Mouse (Mus musculus) forebrain, embryonic 14.5 days (tissue): ENCODE data around the gene Ppp3ca. TPM values are rescaled to one million over a fixed set of nuclear protein-coding genes. Genes with fewer than 3 reads are reported as not detected.

ENCODE experiments used
- ATAC-seq: fragments of 200-750 bp; cut with Nextera tagmentation; 2 replicates; pipeline ENCODE4 v1.8.0; 2017; ENCODE audit warnings: mild to moderate bottlenecking, moderate library complexity
- DNase-seq: peaks from one replicate; pipeline ENCODE4 v3.0.0-alpha.2; 2015; ENCODE audit warnings: low spot score
- H3K27ac ChIP-seq: fragments of 300-500 bp; sonication (generic); 2 replicates; pipeline ENCODE4 v1.5.1; 2014; ENCODE audit warnings: low read depth, mild to moderate bottlenecking, control low read depth, low read length, moderate library complexity
- H3K27me3 ChIP-seq: fragments of 300-500 bp; sonication (generic); replicated peaks from 2 replicates; pipeline ENCODE4 v1.6.1; 2014; ENCODE audit warnings: low read length, control low read depth, mixed read lengths; ENCODE audit not compliant: control insufficient read depth, insufficient read depth
- H3K36me3 ChIP-seq: fragments of 300-500 bp; sonication (generic); 2 replicates; pipeline ENCODE4 v1.6.1; 2014; ENCODE audit warnings: low read length, control low read depth; ENCODE audit not compliant: control insufficient read depth, insufficient read depth
- H3K4me1 ChIP-seq: fragments of 300-500 bp; sonication (generic); 2 replicates; pipeline ENCODE4 v1.6.1; 2014; ENCODE audit warnings: antibody characterized with exemption, low read length, control low read depth; ENCODE audit not compliant: control insufficient read depth, insufficient read depth
- H3K4me2 ChIP-seq: fragments of 300-500 bp; sonication (generic); 2 replicates; pipeline ENCODE4 v1.6.1; 2014; ENCODE audit warnings: mild to moderate bottlenecking, control low read depth, low read length
- H3K4me3 ChIP-seq: fragments of 300-500 bp; sonication (generic); 2 replicates; pipeline ENCODE4 v1.5.1; 2014; ENCODE audit warnings: low read depth, low read length, control low read depth
- H3K9ac ChIP-seq: fragments of 300-500 bp; sonication (generic); 2 replicates; pipeline ENCODE4 v1.6.1; 2014; ENCODE audit warnings: mild to moderate bottlenecking, low read length, control low read depth, moderate library complexity
- H3K9me3 ChIP-seq: fragments of 300-500 bp; sonication (generic); replicated peaks from 2 replicates; pipeline ENCODE4 v1.6.1; 2016; ENCODE audit warnings: low read length, control low read depth, mixed read lengths; ENCODE audit not compliant: control insufficient read depth
- WGBS: fragments of 180-500 bp; shearing (Covaris S2); extraction: QIAGEN DNeasy Blood & Tissue Kit; methylation state at CpG from one replicate; pipeline ENCODE4 v1.1.7; 2014; 5-methylcytosine and 5-hydroxymethylcytosine counted together
- polyA plus RNA-seq: library from polyadenylated mRNA; unstranded; fragments of >200 nt; fragmentation: Nextera tagmentation; extraction: Ambion mirVana; gene quantifications from 2 replicates; pipeline ENCODE4 v1.2.1, GENCODE M21; 2014

The Ppp3ca gene
- polyA plus RNA-seq, 1 experiment from 2014 or later: 84.4 TPM

DNA sequence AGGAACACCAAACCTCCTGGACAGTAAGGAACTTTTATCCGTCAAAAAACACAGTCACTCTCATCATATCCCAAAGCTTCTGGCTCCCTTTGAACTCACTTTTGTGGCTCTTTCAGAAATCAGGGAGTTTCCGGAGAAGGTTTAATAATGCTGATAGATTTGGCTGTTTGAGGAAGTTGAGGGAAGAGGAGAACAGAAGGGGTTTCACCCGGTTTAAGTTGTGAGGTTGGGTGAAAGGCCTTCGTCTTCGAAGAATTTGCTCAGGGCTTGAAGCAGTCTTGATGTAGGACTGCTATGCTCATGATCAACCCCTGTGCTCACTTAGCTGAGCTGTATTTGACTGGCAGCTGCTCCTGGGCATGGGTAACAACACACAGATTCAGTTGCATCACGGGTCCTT lies 86.2 kb downstream of the Ppp3ca start:
- WGBS: 94% methylated on average over 6 of the region's 6 CpGs
- no peaks in the 10 kb centered on the region for H3K27me3 ChIP-seq
- no peak overlapping the region for H3K4me3 ChIP-seq
- ATAC-seq: no peak
- H3K27ac ChIP-seq: no peak overlapping the region
- no peaks in the 10 kb centered on the region for H3K9me3 ChIP-seq
- no peak overlapping the region for H3K4me2 ChIP-seq
- DNase-seq: no peak
- H3K36me3 ChIP-seq: no peaks in the 10 kb centered on the region
- peaks cover 8% of the 10 kb centered on the region; the same call in 1 of the 2 replicates for H3K4me1 ChIP-seq
- H3K9ac ChIP-seq: no peak overlapping the region

DNA sequence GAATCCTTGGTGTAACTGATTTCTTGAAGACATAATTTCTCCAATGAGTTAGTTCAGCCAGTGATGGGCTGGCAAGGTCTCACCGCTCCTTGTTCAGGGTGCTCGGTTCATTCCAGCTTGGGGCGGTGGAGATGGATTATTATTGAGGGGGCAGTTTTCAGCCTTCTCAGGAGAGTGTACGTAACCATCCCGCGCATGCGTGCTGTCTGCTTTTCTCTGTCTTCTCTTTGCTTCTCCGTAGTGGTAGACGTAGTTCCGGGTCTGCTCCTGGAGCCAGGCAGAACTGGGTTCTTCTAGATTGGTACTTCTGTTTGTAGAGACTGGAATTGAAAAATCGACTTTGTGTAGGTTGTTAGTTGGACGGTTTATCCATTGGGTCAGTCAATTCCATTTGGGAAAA lies 89.5 kb downstream of the Ppp3ca start:
- DNase-seq (no peak), ATAC-seq (no peak)
- no peaks in the 10 kb centered on the region for H3K27me3 ChIP-seq
- no peak overlapping the region for H3K27ac ChIP-seq
- no peak overlapping the region for H3K9ac ChIP-seq
- no peak overlapping the region for H3K4me3 ChIP-seq
- no peaks in the 10 kb centered on the region for H3K36me3 ChIP-seq
- H3K9me3 ChIP-seq: no peaks in the 10 kb centered on the region
- WGBS: 98% methylated on average over 12 of the region's 12 CpGs
- H3K4me2 ChIP-seq: no peak overlapping the region
- H3K4me1 ChIP-seq: peaks cover under 1% of the 10 kb centered on the region

DNA sequence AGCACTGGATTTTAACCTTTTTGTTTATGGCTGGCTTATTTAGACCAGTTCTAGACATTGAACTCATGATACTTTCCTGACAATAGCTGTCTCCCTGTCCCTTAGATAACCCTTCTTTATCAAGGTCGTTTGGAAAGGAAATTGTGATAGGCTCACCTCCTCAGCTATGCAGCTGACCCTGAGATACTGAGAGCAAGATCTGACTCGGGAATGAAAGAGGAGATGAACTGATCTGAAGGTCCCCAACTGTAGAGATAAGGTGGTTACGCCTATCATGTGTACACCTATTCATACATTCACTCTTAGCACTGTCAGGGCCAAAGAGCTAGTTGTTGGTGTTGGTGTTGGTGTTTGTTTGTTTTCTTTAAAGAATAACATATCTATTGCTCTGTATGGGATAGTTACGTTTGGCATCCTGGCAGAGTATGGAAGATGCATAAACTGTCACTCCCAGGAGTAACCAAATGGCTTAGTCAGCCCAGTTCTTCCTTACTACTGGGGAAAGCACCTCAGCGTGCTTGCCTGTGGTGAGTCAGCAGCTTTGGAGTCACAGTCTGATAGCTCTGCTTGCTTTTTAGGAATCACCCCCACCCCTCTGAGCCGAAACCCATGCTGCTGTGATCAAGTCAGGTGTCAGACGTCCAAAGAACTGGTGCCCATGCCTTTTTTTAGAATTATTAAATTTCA lies 91.5 kb downstream of the Ppp3ca start:
- no peak overlapping the region for H3K27ac ChIP-seq
- DNase-seq: no peak
- no peak overlapping the region for H3K4me3 ChIP-seq
- H3K9me3 ChIP-seq: no peaks in the 10 kb centered on the region
- H3K4me2 ChIP-seq: no peak overlapping the region
- peaks cover 13% of the 10 kb centered on the region for H3K4me1 ChIP-seq
- no peaks in the 10 kb centered on the region for H3K27me3 ChIP-seq
- H3K36me3 ChIP-seq: no peaks in the 10 kb centered on the region
- 85% methylated on average over 7 of the region's 7 CpGs for WGBS
- H3K9ac ChIP-seq: no peak overlapping the region
- ATAC-seq: no peak

DNA sequence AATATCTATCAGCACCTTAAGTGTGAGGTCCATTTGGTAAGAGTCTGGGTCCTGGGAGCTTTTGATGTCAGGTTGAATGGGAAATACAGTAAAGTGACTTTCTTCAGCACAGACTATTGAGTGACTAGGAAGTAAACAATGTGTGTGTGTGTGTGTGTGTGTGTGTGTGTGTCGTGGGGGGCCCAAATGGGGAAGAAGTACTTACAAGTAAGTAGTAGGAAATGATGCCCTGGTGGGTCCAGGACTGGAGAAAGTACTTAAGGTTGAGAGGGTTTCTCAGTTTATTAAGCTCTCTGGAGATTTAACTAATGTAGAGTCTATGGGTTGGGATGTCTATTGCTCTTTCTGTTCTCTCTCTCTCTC lies 92.0 kb downstream of the Ppp3ca start:
- peaks cover 13% of the 10 kb centered on the region for H3K4me1 ChIP-seq
- H3K4me2 ChIP-seq: no peak overlapping the region
- H3K27ac ChIP-seq: no peak overlapping the region
- H3K36me3 ChIP-seq: no peaks in the 10 kb centered on the region
- no peaks in the 10 kb centered on the region for H3K27me3 ChIP-seq
- no peaks in the 10 kb centered on the region for H3K9me3 ChIP-seq
- H3K4me3 ChIP-seq: no peak overlapping the region
- no peak for DNase-seq
- no peak for ATAC-seq
- H3K9ac ChIP-seq: no peak overlapping the region
- WGBS: 86% methylated on average over 1 of the region's 1 CpGs

DNA sequence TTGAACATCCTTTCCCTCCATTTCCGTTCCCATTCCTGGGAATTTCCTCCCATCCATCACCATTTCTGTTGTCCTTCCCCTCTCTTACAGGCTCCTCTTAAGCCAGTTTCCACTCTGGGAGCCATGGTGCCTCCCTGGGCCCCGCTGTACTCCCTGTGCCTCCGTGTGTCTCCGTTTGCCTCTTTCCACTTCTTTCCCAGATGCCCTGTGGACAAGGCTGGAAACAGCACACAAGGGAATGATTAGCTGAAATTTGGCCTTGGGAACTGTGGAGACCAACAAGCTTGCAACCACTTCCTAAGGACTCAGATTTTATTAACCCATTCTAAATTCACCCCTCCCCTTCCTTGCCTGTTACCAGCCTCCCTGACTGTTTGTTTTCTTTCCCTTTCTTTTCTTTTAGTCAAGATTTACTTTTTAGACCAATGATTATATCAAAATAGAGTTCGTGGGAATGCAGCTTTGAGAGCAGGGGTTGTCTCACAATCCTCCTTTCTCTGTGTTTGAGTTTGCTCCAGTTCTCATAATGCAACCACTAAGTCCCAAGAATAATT lies 93.9 kb downstream of the Ppp3ca start:
- H3K4me1 ChIP-seq: peaks cover 13% of the 10 kb centered on the region
- ATAC-seq (no peak), DNase-seq (no peak)
- 64% methylated on average over 5 of the region's 5 CpGs for WGBS
- no peaks in the 10 kb centered on the region for H3K36me3 ChIP-seq
- no peak overlapping the region for H3K4me2 ChIP-seq
- H3K27ac ChIP-seq: no peak overlapping the region
- no peak overlapping the region for H3K9ac ChIP-seq
- H3K9me3 ChIP-seq: no peaks in the 10 kb centered on the region
- H3K4me3 ChIP-seq: no peak overlapping the region
- no peaks in the 10 kb centered on the region for H3K27me3 ChIP-seq

DNA sequence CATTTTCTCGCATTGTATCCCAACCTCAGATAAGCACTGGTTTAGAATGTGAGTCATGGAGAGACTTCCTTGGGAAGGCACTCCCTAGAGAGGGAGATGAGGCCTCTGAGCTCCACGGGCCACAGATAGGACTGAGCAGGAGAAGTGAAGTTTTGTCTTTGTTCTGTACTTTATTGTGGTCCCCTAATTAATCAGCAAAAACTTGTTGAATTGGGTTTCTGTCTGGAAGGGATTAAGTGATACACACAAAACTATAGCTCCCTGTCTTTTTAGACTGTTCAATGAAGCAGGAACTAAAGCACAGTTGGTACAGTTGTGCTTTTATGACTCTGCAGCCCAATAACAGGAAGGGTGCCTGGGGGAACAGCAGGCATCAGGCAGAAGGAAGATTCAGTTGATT lies 95.6 kb downstream of the Ppp3ca start:
- H3K36me3 ChIP-seq: no peaks in the 10 kb centered on the region
- H3K27me3 ChIP-seq: no peaks in the 10 kb centered on the region
- no peak overlapping the region for H3K4me3 ChIP-seq
- WGBS: 19% methylated on average over 2 of the region's 2 CpGs
- no peak overlapping the region for H3K9ac ChIP-seq
- no peak overlapping the region for H3K4me2 ChIP-seq
- H3K27ac ChIP-seq: no peak overlapping the region
- ATAC-seq (peak; percentile 53; the same call in 1 of the 2 replicates), DNase-seq (no peak)
- H3K9me3 ChIP-seq: no peaks in the 10 kb centered on the region
- H3K4me1 ChIP-seq: peaks cover 13% of the 10 kb centered on the region

DNA sequence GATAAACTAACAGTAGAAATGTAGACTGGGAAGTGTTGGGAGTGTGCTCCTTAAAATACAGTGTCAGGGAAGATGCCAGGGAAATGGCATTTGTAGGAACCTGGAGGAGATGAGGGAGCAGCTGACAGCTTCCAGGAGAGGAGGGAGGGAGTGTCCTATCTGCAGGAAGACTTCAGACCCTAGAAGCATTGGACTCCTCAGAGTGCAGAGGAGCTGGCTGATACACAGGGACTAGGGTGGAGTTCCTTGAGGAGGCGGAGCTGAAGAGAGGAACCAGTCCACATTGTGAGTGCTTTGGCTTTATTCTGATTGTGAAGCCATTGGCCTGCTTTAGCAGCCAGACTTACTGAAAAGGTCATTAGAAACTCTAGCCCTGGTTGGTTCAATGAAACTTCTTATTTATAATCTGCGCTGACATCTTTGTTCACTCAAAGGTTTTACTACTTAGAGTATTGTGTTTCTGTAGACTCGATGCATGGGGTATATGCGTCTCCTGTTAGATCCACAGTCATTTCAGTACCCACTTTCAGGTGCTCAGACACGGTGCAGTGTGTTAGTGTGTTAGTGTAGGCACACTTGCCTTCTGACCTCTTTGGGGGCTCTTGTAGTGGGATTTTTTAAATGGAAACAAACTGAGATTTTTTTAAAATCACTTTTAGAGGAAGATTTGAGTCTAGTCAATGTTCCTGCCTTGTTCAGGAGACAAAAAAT lies 99.0 kb downstream of the Ppp3ca start:
- no peak overlapping the region for H3K27ac ChIP-seq
- no peak for ATAC-seq
- DNase-seq: no peak
- 92% methylated on average over 5 of the region's 5 CpGs for WGBS
- peaks cover 13% of the 10 kb centered on the region for H3K4me1 ChIP-seq
- H3K9ac ChIP-seq: no peak overlapping the region
- no peaks in the 10 kb centered on the region for H3K9me3 ChIP-seq
- H3K27me3 ChIP-seq: no peaks in the 10 kb centered on the region
- H3K4me3 ChIP-seq: no peak overlapping the region
- no peaks in the 10 kb centered on the region for H3K36me3 ChIP-seq
- H3K4me2 ChIP-seq: no peak overlapping the region

DNA sequence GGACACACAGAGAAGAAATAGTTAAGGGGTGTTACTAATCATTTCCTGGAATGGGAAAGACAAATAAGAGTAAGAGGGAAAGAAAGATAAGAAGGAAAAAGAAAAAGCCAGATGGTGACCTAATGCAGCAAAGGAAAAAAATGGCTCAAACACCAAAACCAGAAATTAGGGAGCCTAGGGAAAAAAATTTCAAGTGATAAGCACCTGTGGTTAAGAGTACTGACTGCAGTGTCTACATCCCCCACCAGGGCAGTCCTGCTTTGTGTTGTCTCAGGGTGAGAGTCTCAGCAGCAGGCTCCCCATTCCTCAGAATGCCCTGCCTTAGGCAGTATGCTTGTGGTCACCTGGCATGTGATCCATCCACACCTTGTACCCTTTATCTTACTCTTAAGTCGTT lies 99.6 kb downstream of the Ppp3ca start:
- Histone ChIP-seq H3K4me3 (no peak overlapping the region), H3K27me3 (no peaks in the 10 kb centered on the region), H3K27ac (no peak overlapping the region), H3K4me2 (no peak overlapping the region), H3K36me3 (no peaks in the 10 kb centered on the region), H3K4me1 (peaks cover 11% of the 10 kb centered on the region), H3K9ac (no peak overlapping the region), H3K9me3 (no peaks in the 10 kb centered on the region)
- 79% methylated on average over 1 of the region's 1 CpGs for WGBS
- DNase-seq: no peak
- no peak for ATAC-seq

DNA sequence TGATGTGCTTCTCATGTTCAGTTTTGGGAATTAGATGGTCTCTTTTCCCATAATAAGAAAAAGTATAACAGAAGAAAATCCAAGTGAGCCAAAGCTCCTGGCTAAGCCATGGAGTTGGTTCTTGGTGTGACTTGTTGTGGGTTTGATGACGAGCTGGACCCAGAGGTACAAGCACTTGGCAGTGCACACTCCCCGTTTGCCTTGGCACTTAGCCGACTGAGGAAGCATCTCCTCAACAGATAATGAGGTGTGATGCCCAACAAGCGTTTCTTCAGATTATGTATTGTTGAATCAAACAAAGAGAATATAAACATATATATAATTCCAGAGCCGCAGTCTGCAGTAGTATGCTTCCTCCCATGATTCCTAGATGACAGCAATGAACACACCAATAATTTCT lies 101.8 kb downstream of the Ppp3ca start:
- Histone ChIP-seq H3K9ac (no peak overlapping the region), H3K4me3 (no peak overlapping the region), H3K9me3 (no peaks in the 10 kb centered on the region), H3K36me3 (no peaks in the 10 kb centered on the region), H3K27ac (no peak overlapping the region), H3K4me1 (no peaks in the 10 kb centered on the region; the same call in 1 of the 2 replicates), H3K27me3 (no peaks in the 10 kb centered on the region), H3K4me2 (no peak overlapping the region)
- DNase-seq (no peak), ATAC-seq (no peak)
- 77% methylated on average over 5 of the region's 5 CpGs for WGBS
